Comparison of ENCODE assay signal across 8 mouse cellular contexts in genomic region chr10:59895460-59896186, GRCm38 (mm10). TPM values are rescaled to one million over a fixed set of nuclear protein-coding genes. Genes with fewer than 3 reads are reported as not detected.
A peak's percentile ranks its signal among the peaks of the same experiment; 100 is the strongest.
DNase-seq lines count a peak whose midpoint lies in the region; ATAC-seq and TF ChIP-seq lines count a peak whose summit lies in the region.

No protein-coding gene starts in this region.

- ATAC-seq in heart, postnatal 0 days (ENCODE audit: insufficient read depth, low read depth): no peak

- no peaks in the 10 kb centered on the region for H3K27me3 ChIP-seq in heart, postnatal 0 days (ENCODE audit: control insufficient read depth, insufficient read depth, low read length)
- no peaks in the 10 kb centered on the region for H3K27me3 ChIP-seq in thymus, adult 2 months (ENCODE audit: control insufficient read depth, insufficient read depth, low read length)

- peaks cover 68% of the 10 kb centered on the region for H3K36me3 ChIP-seq in heart, postnatal 0 days (replicated peaks; ENCODE audit: control insufficient read depth, insufficient read depth, low read length)
- H3K36me3 ChIP-seq in thymus, adult 2 months (ENCODE audit: control insufficient read depth, insufficient read depth, low read length): peaks cover 3% of the 10 kb centered on the region; the same call in 1 of the 2 replicates

- H3K9me3 ChIP-seq in heart, postnatal 0 days (replicated peaks; ENCODE audit: control insufficient read depth, low read length): no peaks in the 10 kb centered on the region

- H3K4me2 ChIP-seq in heart, postnatal 0 days (ENCODE audit: low read depth, low read length): no peak overlapping the region

- DNase-seq in heart, postnatal 0 days (ENCODE audit: low spot score): no peak
- DNase-seq in heart, postnatal 4 days: no peak
- DNase-seq in thymus, adult 2 months: no peak
- no peak for DNase-seq in thymus, postnatal 10 days (ENCODE audit: low spot score in 2 of 2)
- DNase-seq in induced T-regulatory cell, adult 2 months (ENCODE audit: low read depth): peak; percentile 78
- DNase-seq in right cerebral cortex, postnatal 25 days: no peak
- no peak for DNase-seq in adrenal gland, adult 8-10 months

- TF ChIP-seq EP300 in heart, postnatal 0 days (IDR thresholded peaks at IDR 0.05; ENCODE audit: low read depth): no peak

- no peak for TF ChIP-seq CTCF in heart, postnatal 0 days (IDR thresholded peaks at IDR 0.05; ENCODE audit: low read depth)
- no peak for TF ChIP-seq CTCF in thymus, adult 2 months (IDR thresholded peaks at IDR 0.05; ENCODE audit: borderline replicate concordance, control insufficient read depth, extremely low read depth, insufficient read depth, low read length, poor library complexity)
- no peak for TF ChIP-seq CTCF in olfactory bulb, adult 2 months (IDR thresholded peaks at IDR 0.05; ENCODE audit: insufficient read depth, low read depth, low read length)

- no peak for TF ChIP-seq POLR2A in thymus, adult 2 months (IDR thresholded peaks at IDR 0.05; ENCODE audit: control insufficient read depth, extremely low read depth, insufficient read depth, low read length, poor library complexity)
- TF ChIP-seq POLR2A in olfactory bulb, adult 2 months (IDR thresholded peaks at IDR 0.05; ENCODE audit: insufficient read depth, low read depth, low read length): no peak

- H3K9ac ChIP-seq in heart, postnatal 0 days (replicated peaks; ENCODE audit: low read depth, low read length): no peak overlapping the region

- no peak overlapping the region for H3K4me3 ChIP-seq in heart, postnatal 0 days (ENCODE audit: low read depth, low read length)
- no peak overlapping the region for H3K4me3 ChIP-seq in thymus, adult 2 months (ENCODE audit: control insufficient read depth, insufficient read depth, low read length)
- H3K4me3 ChIP-seq in olfactory bulb, adult 2 months (ENCODE audit: insufficient read depth, low read depth, low read length): no peak overlapping the region

- peaks cover 36% of the 10 kb centered on the region for H3K4me1 ChIP-seq in heart, postnatal 0 days (ENCODE audit: control insufficient read depth, insufficient read depth)
- peaks cover 56% of the 10 kb centered on the region for H3K4me1 ChIP-seq in thymus, adult 2 months (replicated peaks; ENCODE audit: control insufficient read depth, insufficient read depth, low read length)
- H3K4me1 ChIP-seq in olfactory bulb, adult 2 months (ENCODE audit: control insufficient read depth, insufficient read depth, low read length): peaks cover 64% of the 10 kb centered on the region

- peak overlapping the region; percentile 30; the same call in 1 of the 2 replicates for H3K27ac ChIP-seq in heart, postnatal 0 days (ENCODE audit: low read depth)
- H3K27ac ChIP-seq in thymus, adult 2 months (ENCODE audit: control insufficient read depth, insufficient read depth, low read length): peak overlapping the region; percentile 93
- H3K27ac ChIP-seq in olfactory bulb, adult 2 months (ENCODE audit: insufficient read depth, low read depth, low read length): peak overlapping the region; percentile 94; the same call in 1 of the 2 replicates

- WGBS in heart, postnatal 0 days: 94% methylated on average over 17 of the region's 17 CpGs
- WGBS in thymus, adult 2 months: 92% methylated on average over 17 of the region's 17 CpGs
- WGBS in olfactory bulb, adult 2 months: 86% methylated on average over 17 of the region's 17 CpGs

RNA-seq across cellular contexts. Expression of gene Dnajb12, which starts 16.3 kb away (rescaled TPM):
- 48.5 and 50.0 TPM in 2 replicates for total RNA-seq in heart, postnatal 0 days (2014; rRNA removed; ENCODE audit: low replicate concordance)
- polyA plus RNA-seq in heart, postnatal 0 days (2015; fragmentation: Nextera tagmentation; extraction: Ambion mirVana): 18.4 and 18.5 TPM in 2 replicates
- 10 to 100 TPM; 39.6 to 41.1 TPM for total RNA-seq in heart, postnatal 4 days (2021)
- 44.6 and 50.4 TPM in 2 replicates for polyA plus RNA-seq in thymus, adult 2 months (2012; rRNA removed)
- polyA plus RNA-seq in olfactory bulb, adult 2 months (2012; ENCODE audit: insufficient read depth, insufficient read length, low replicate concordance, missing spikeins): not detected in 2 replicates
- 10 to 100 TPM; 59.3 to 67.0 (median 62.9) TPM for total RNA-seq in adrenal gland, adult 8-10 months (2022)

RNA-seq across cellular contexts. Expression of gene Ddit4, which starts 56.0 kb away (rescaled TPM):
- 30.3 and 35.6 TPM in 2 replicates for total RNA-seq in heart, postnatal 0 days (2014; rRNA removed; ENCODE audit: low replicate concordance)
- 17.0 and 17.4 TPM in 2 replicates for polyA plus RNA-seq in heart, postnatal 0 days (2015; fragmentation: Nextera tagmentation; extraction: Ambion mirVana)
- 10 to 100 TPM; 31.4 to 36.9 TPM for total RNA-seq in heart, postnatal 4 days (2021)
- 157 and 190 TPM in 2 replicates for polyA plus RNA-seq in thymus, adult 2 months (2012; rRNA removed)
- 264 TPM in 1 of 2 replicates, not detected in the other for polyA plus RNA-seq in olfactory bulb, adult 2 months (2012; ENCODE audit: insufficient read depth, insufficient read length, low replicate concordance, missing spikeins)
- total RNA-seq in adrenal gland, adult 8-10 months (2022): 10 to 100 TPM; 27.9 to 91.5 (median 34.7) TPM

Comparison
In these comparisons a context has a peak if more than half of its experiments do, and no peak if none do; other contexts are left out.
1. H3K27ac ChIP-seq: peak in every context shown above with its lines; median percentile 94 in olfactory bulb, adult 2 months; 93 in thymus, adult 2 months; 30 in heart, postnatal 0 days.